In genomic region chr4:118274521-118274920, GRCm38 (mm10) we compare ENCODE assay signal across 11 mouse cellular contexts. TPM values are rescaled to one million over a fixed set of nuclear protein-coding genes. Genes with fewer than 3 reads are reported as not detected.
DNase-seq lines count a peak whose midpoint lies in the region; ATAC-seq lines count a peak whose summit lies in the region.
"Had no signal": no experiment of that assay in that cellular context is flagged by ENCODE, and none has a peak within 500 bp of the region (broad histone marks: within the 10 kb centered on the region; RNA-seq: fewer than 3 reads in every experiment).

No protein-coding gene starts in this region.

- peaks cover 81% of the 10 kb centered on the region for H3K4me1 ChIP-seq in lung, embryonic 15.5 days
- H3K4me1 ChIP-seq in forebrain, embryonic 13.5 days = peaks cover 77% of the 10 kb centered on the region
- H3K4me1 ChIP-seq in limb, embryonic 10.5 days = peaks cover 76% of the 10 kb centered on the region

- H3K4me2 ChIP-seq in lung, embryonic 15.5 days = no peak overlapping the region
- peak overlapping the region; percentile 1; the same call in 1 of the 2 replicates for H3K4me2 ChIP-seq in forebrain, embryonic 13.5 days

- no peak overlapping the region for H3K9ac ChIP-seq in lung, embryonic 15.5 days
- H3K9ac ChIP-seq in forebrain, embryonic 13.5 days = peak overlapping the region; percentile 38; the same call in 1 of the 2 replicates
- H3K9ac ChIP-seq: liver, embryonic 14.5 days had no signal

- H3K4me3 ChIP-seq in lung, embryonic 15.5 days = no peak overlapping the region
- H3K4me3 ChIP-seq in forebrain, embryonic 13.5 days = no peak overlapping the region
- H3K4me3 ChIP-seq in limb, embryonic 10.5 days = no peak overlapping the region

- H3K27ac ChIP-seq in lung, embryonic 15.5 days = peak overlapping the region; percentile 96
- H3K27ac ChIP-seq in forebrain, embryonic 13.5 days = peak overlapping the region; percentile 96
- peak overlapping the region; percentile 93 for H3K27ac ChIP-seq in limb, embryonic 10.5 days
- H3K27ac ChIP-seq: liver, embryonic 14.5 days had no signal

- WGBS in lung, embryonic 15.5 days = 61% methylated on average over 7 of the region's 7 CpGs
- WGBS in forebrain, embryonic 13.5 days = 14% methylated on average over 7 of the region's 7 CpGs
- 63% methylated on average over 7 of the region's 7 CpGs for WGBS in limb, embryonic 10.5 days

- no peaks in the 10 kb centered on the region for H3K27me3 ChIP-seq in lung, embryonic 15.5 days
- no peaks in the 10 kb centered on the region for H3K27me3 ChIP-seq in forebrain, embryonic 13.5 days
- no peaks in the 10 kb centered on the region for H3K27me3 ChIP-seq in limb, embryonic 10.5 days (ENCODE audit: low read depth, poor library complexity, severe bottlenecking)

- ATAC-seq in lung, embryonic 15.5 days (ENCODE audit: borderline replicate concordance, extremely low read depth, low FRiP score, low TSS enrichment) = no peak
- ATAC-seq in forebrain, embryonic 13.5 days = no peak

- H3K36me3 ChIP-seq in lung, embryonic 15.5 days = peaks cover 7% of the 10 kb centered on the region; the same call in 1 of the 2 replicates
- H3K36me3 ChIP-seq in forebrain, embryonic 13.5 days (ENCODE audit: poor library complexity, severe bottlenecking) = peaks cover 42% of the 10 kb centered on the region
- peaks cover 86% of the 10 kb centered on the region for H3K36me3 ChIP-seq in limb, embryonic 10.5 days

- DNase-seq in lung, postnatal 4 days = no peak
- no peak for DNase-seq in limb, embryonic 10.5 days (ENCODE audit: low spot score)
- DNase-seq in retina, postnatal 1 day = peak; percentile 58
- no peak for DNase-seq in frontal cortex, postnatal 25 days (ENCODE audit: low spot score in 2 of 2)
- no peak for DNase-seq in right cerebral cortex, adult 2 months (ENCODE audit: low spot score in 2 of 2)
- no peak for DNase-seq in layer of hippocampus, postnatal 10 days (ENCODE audit: low spot score in 2 of 2)
- DNase-seq: gastrocnemius, postnatal 36 days; kidney, adult 11 months had no signal

- H3K9me3 ChIP-seq in lung, embryonic 15.5 days = no peaks in the 10 kb centered on the region
- no peaks in the 10 kb centered on the region; the same call in 1 of the 2 replicates for H3K9me3 ChIP-seq in forebrain, embryonic 13.5 days (replicated peaks)
- H3K9me3 ChIP-seq in limb, embryonic 10.5 days (replicated peaks) = no peaks in the 10 kb centered on the region

RNA-seq across cellular contexts. Expression of gene Ptprf, which starts 16.7 kb away (rescaled TPM):
- polyA plus RNA-seq in lung, embryonic 15.5 days (2015; fragmentation: Nextera tagmentation; extraction: Ambion mirVana) = 73.4 and 82.9 TPM in 2 replicates
- 62.9 and 76.1 TPM in 2 replicates for polyA plus RNA-seq in forebrain, embryonic 13.5 days (2015; fragmentation: Nextera tagmentation; extraction: Ambion mirVana)
- polyA plus RNA-seq in limb, embryonic 10.5 days (2016; fragmentation: Nextera tagmentation; extraction: Ambion mirVana) = 67.5 and 77.3 TPM in 2 replicates
- total RNA-seq in layer of hippocampus, postnatal 10 days (2021) = 100 to 1,000 TPM; 140 to 142 TPM
